Mouse (Mus musculus) embryonic stem cell, embryonic (primary cell): ENCODE data around the gene Ankrd36.

ENCODE experiments used
- CTCF ChIA-PET, 4 experiments: fragments of 300-600 bp in 2 of 4; fragments of 350-600 bp in 2 of 4; sonication (Branson Sonifier 250); formaldehyde crosslinking; loops; one replicate each; lab custom pipeline; 2022; ENCODE audit warnings: inconsistent platforms in 2 of 4; lab: Charles Lee
- POLR2A ChIA-PET, 4 experiments: fragments of 300-600 bp in 2 of 4; fragments of 350-600 bp in 2 of 4; sonication (Branson Sonifier 250); formaldehyde crosslinking; loops; one replicate each; lab custom pipeline; 2022; ENCODE audit warnings: antibody characterized with exemption in 4 of 4, inconsistent platforms in 1 of 4; lab: Charles Lee

The Ankrd36 gene

DNA sequence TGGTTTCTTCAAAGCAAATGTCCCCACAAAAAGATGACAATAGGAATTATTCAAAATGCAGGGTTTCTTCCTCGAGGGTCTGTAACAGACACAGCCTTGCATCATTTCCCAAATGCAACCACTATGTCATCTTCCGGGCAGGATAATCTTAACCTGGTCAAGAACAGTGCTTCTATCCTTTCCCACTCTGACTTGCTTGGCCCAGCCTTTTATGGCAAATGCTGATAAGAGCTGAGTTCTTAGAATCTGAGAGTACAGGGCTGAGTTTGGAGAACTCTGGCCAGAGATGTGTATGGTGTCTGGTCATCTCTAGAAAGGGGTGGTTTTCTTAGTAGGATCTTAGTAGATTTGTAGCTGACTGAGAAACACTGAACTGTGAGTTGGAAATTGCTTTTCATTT is 4.3 kb downstream of the Ankrd36 start:
- ChIA-PET POLR2A (interaction anchor here in 1 of 4 experiments (0.6 kb wide), 1 partner anchor 72 kb away, joined by 3 read pairs; no protein-coding TSS in a partner anchor), CTCF (interaction anchor here in 1 of 4 experiments (0.6 kb wide), 1 partner anchor 68 kb away, joined by 3 read pairs; no protein-coding TSS in a partner anchor)

DNA sequence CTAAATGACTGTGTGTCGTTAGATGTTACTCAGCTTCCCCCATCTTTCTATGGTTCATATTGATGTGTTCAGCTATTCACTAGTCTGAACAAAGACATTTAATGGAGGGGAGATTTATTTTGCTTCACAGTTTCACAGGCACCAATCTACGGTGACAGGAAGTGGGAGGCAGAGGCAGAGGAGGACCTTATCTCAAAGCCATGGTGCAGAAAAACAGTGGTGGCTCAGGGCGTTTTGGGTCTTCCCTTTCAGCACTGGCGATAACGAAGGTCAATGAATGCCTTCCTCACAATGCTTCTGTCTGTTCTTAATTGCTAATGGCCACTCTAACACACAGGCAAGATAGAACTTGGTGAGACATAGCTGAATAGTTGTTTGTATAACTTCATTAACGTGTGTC is 5.6 kb downstream of the Ankrd36 start:
- ChIA-PET CTCF (no interaction called here), POLR2A (no interaction called here)

DNA sequence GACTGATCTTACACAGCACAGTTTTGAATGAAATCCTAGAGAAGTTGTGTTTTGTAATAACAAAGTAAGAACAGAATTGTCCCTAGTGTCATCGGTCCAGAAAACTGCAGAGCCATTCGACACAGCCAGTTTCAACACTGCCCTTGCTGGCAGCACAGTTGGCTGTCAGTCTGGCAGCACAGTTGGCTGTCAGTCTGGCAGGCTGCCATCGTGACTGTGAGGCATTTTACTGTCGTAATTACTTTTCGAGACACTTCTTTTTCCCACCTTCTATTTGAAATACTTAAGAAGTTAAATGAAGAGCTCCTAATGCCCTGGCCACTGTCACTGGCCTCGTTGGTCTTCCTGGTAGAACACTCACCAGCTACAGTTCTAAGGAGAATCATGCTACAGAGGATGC is 22.9 kb downstream of the Ankrd36 start:
- ChIA-PET POLR2A (interaction anchor here in 1 of 4 experiments (0.6 kb wide), 1 partner anchor 13 kb away, joined by 3 read pairs; no protein-coding TSS in a partner anchor), CTCF (no interaction called here)

DNA sequence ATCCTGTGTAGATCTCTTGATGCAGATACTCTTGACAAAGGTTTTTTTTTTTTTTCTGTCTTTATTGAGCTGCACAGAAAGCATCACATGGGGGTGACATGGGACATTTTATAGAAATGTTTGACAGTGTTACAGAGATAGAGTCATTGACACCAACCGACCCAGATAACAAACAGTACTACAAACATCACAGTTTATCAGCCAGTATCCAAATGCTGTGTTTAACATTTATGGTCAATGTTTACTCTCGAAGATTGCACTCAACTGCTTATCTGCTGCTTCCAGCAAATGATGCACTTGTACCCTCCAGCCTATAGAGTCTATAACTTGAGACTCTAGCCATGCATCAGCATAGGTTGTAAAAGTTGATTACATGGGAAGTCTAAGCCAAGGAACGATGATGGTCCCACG is 25.9 kb downstream of the Ankrd36 start:
- ChIA-PET CTCF (no interaction called here), POLR2A (no interaction called here)

DNA sequence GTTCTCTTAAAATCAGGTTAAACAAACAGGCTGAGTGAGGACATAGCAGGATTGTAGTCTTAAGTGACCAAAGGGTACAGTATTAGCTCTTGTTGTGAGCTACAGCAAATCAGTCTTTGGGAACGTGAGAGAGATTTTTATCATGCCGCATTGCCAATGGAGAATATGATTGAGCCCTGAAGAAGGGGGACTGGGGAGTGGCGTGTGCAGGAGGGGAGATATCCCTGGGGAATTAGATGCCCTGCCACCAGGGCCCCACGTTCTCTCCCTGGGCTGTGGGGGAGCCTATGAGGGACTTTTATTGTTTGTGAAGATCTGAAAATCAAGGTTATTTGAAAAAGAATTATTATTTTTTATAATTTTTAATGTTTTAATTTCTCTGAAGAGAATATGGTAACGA is 26.3 kb downstream of the Ankrd36 start:
- ChIA-PET CTCF (no interaction called here), POLR2A (interaction anchor here in 1 of 4 experiments (1.3 kb wide), 1 partner anchor 166 kb away, joined by 3 read pairs; no protein-coding TSS in a partner anchor)

DNA sequence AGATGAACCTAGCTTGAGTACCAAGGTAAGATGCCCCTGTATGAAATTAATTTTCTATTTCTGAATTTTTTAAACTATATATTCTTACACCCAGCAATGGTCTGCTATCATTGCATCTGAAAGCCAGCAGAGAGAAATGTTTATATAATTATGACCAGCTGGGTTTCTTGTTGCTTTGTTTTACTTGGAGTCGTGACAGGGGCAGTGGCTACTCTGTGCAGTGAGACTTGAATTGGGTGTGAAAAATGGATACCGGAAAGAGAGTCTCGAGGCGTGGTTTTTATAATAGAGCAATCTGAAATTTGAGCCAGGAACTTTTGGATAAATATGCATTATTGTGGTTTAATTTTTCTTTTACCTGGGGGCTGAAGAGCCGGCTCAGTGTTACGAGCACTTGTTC is 27.3 kb downstream of the Ankrd36 start:
- CTCF ChIA-PET: no interaction called here

DNA sequence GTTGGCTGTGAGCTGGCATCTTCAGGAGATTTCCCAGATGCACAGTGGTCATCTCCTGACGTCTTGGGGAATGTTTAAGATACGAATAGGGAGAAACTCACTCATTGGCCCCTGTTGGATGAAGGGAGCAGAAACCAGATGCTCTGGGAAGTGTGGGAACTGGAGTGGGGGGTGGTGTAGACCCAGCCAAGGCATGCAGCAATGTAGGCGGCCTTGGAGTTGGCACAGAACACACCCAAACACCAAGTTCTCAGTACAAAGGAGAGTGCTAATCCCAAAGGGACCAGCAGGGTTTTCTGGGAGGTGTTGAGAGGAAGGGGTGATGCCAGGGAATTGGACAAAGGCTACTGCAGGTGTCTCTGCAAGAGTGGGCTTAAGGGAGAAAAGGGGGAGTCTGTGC is 35.9 kb downstream of the Ankrd36 start:
- POLR2A ChIA-PET: no interaction called here
- CTCF ChIA-PET: no interaction called here

More for the DNA sequence above, 27.3 kb downstream of the Ankrd36 start:
- POLR2A ChIA-PET: interaction anchor here in 2 of 4 experiments (0.7 to 1.3 kb wide), 3 partner anchors 165 to 304 kb away, joined by 3 read pairs; no protein-coding TSS in a partner anchor

DNA sequence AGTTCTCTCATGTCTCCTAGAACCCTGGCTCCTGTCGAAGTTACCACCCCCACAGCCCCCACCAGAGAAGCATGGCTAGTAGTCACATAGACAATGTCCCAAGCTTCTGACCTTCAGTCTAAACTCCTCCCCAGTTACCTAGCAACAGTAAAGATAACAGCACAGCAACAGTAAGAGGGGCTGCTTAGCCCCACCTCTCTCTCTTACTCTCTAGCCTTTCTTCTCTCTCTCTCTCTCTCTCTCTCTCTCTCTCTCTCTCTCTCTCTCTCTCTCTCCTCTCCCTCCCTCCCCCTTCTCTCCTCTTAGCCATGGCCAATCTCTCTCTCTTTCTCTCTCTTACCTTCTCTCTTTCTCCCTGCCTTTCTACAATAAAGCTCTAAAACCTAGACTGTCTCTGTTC is 42.4 kb downstream of the Ankrd36 start:
- ChIA-PET POLR2A (interaction anchor here in 2 of 4 experiments (0.6 to 0.7 kb wide), 3 partner anchors 24 to 268 kb away, joined by 3 to 4 read pairs (median 3); no protein-coding TSS in a partner anchor), CTCF (interaction anchor here in 1 of 4 experiments (0.6 kb wide), 2 partner anchors 26 to 27 kb away, joined by 10 read pairs; no protein-coding TSS in a partner anchor)

DNA sequence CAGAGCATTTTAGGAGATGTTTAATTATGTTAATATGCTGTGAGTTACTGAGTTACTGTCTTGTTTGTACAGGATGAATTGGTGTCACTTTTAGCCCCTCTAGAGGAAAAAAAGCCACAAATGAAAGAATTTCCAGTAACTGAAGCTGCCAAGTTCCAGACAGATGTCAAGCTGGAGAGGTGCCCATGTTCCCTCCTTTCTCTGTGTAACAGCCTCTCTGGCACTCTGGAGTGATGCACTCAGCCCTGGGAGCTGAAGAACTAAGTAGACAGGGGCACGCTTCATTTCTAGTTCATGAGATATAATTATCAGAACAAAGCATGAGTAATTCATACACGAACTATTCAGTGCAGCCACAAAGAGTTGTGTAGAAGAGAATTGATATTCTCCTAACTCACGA is 45.0 kb downstream of the Ankrd36 start:
- ChIA-PET CTCF (interaction anchor here in 1 of 4 experiments (0.6 kb wide), 2 partner anchors 129 to 1127 kb away, joined by 3 to 4 read pairs; no protein-coding TSS in a partner anchor), POLR2A (interaction anchor here in 1 of 4 experiments (1.0 kb wide), 1 partner anchor 223 kb away, joined by 3 read pairs; no protein-coding TSS in a partner anchor)

DNA sequence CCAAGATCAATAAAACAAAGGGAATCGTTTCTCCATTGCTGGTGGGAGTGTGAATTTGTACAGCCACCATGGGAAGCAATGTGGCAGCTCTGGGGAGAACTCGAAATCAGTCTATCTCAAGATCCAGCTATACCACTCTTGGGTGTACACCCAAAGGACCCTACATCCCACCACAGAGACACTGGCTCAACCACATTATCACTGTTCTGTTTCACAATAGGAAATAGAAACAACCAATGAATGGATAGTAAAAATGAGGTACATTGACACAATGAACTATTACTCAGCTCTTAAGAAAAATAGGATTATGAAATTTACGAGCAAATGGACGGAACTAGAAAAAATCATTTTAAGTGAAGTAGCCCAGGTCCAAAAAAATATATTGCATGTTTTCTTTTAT is 55.6 kb downstream of the Ankrd36 start:
- POLR2A ChIA-PET: interaction anchor here in 1 of 4 experiments (0.7 to 1.3 kb wide), 2 partner anchors 9 to 24 kb away, joined by 3 to 6 read pairs; no protein-coding TSS in a partner anchor
- CTCF ChIA-PET: no interaction called here

DNA sequence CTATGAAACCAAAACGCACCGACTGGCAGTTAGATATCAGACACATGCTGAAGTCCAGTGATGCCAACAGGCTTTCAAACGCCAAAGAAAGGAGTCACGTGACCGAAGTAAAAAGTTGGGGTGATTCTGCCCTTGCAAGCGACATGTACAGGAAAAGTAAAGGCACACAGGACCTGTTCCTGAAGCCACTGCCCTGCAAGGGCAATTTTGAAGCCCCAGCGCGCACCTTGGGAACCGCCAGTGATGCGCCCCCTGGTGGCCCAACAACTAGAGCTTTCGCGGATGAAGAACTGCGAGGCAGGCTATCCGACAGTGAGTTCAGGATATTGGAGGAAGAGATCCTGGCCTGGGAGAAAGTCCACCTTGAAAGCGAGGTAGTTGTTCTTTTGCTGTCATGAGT is 59.5 kb downstream of the Ankrd36 start:
- POLR2A ChIA-PET: no interaction called here

DNA sequence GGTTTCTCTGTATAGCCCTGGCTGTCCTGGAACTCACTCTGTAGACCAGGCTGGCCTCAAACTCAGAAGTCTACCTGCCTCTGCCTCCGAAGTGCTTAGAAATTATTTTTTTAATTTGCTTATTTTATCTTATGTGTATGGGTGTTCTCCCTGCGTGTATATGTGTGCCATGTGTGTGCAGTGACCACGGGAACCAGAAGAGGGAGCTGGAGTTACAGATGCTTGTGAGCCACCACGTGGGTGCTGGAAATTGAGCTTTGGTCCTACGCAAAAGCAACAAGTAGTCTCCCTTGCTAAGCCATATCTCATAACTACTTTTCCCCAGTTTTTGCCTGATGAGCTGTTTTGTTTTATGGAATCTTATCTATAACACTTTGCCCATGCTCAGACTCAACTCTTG is 73.6 kb downstream of the Ankrd36 start:
- ChIA-PET POLR2A (interaction anchor here in 2 of 4 experiments (0.6 to 1.2 kb wide), 2 partner anchors 118 to 657 kb away, joined by 3 read pairs; no protein-coding TSS in a partner anchor), CTCF (interaction anchor here in 1 of 4 experiments (1.0 kb wide), 1 partner anchor 243 kb away, joined by 3 read pairs; no protein-coding TSS in a partner anchor)

More for the DNA sequence above, 59.5 kb downstream of the Ankrd36 start:
- CTCF ChIA-PET: interaction anchor here (0.5 to 1.0 kb wide), 14 partner anchors 8 to 447 kb away, joined by 3 to 6 read pairs (median 3); no protein-coding TSS in a partner anchor

DNA sequence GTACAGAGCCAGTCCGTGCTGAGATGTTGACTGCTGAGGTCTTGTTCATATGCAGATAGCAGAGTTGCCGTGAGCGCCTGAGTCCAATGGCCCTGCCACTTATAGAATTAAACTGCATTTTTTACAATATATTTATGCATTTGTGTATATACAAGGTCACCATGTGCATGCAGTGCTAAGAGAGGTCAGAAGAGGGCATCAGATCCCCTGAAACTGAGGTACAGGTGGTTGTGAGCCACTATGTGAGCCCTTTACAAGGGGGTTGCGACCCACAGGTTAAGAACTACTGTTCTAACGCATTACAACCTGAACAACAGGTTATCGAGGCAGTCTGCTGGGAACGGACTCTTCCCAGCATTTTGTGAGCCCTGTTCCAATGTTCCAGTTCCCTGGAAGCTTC is 80.8 kb downstream of the Ankrd36 start:
- ChIA-PET POLR2A (interaction anchor here in 1 of 4 experiments (2.3 kb wide), 1 partner anchor 26 kb away, joined by 6 read pairs; no protein-coding TSS in a partner anchor), CTCF (no interaction called here)

DNA sequence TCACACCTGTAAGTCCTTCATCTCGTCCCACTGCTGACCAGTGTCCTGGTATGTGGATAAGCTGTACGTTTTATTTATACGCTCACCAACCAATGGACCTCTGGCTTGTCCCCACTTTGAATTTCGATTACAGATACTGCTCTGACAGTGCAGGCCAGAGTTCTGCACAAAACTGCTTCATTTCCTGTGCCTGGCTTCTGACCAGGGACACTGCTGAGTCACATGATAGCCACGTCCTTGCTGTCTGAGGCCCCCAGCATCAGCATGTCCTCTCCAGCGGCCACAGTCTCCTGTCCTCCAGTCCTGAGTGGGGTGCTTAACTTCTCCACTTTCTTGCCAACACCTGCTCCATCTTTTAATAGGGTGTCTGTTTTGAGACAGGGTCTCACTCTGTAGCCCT is 113.1 kb downstream of the Ankrd36 start:
- CTCF ChIA-PET: interaction anchor here in 1 of 4 experiments (0.6 kb wide), 1 partner anchor 60 kb away, joined by 3 read pairs; no protein-coding TSS in a partner anchor
- POLR2A ChIA-PET: interaction anchor here in 1 of 4 experiments (0.9 kb wide), 2 partner anchors 10 to 11 kb away, joined by 3 to 4 read pairs; no protein-coding TSS in a partner anchor

DNA sequence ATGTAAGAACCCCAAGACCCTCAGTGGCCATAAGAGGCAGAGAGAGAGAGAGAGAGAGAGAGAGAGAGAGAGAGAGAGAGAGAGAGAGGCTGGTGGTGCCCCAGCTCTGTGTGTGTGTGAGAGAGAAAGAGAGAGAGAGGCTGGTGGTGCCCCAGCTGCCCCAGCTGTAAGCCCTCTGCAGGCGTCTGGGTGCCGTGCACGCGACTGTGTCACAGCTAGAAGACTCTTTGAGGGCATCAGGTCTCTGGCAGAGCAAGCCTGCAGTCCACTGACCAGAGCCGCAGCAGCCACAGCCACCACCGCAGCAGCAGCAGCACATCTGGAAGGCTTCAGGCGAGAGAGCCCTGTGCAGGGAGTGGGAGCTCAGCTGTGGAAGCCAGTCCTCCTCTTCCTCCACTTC is 114.8 kb downstream of the Ankrd36 start:
- POLR2A ChIA-PET: interaction anchor here in 3 of 4 experiments (0.5 to 2.6 kb wide), 9 partner anchors 8 to 358 kb away, joined by 3 to 12 read pairs (median 4); partner anchors contain the start of genes Mrps24 (in 1 of the 3) and Urgcp (in 1 of the 3)

DNA sequence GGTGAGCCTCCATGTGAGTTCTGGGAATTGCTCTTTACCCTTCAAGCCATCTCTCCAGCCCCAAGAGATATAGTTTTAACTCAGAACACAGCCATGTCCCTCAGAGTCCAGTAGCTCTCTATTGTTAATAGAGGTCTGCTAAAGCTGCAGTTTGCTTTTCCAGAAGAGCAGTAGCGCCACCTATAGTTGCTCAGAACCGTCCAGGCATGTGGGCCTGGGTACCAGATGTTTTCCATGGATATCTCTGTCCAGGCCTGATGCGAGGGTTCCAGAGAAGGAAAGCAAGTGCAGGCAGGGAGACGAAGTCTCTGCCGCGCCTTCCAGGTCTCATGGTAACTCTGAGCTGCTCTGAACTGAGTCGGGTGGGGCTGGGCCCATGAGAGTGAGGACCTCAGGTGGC is 122.3 kb downstream of the Ankrd36 start:
- ChIA-PET CTCF (interaction anchor here (0.6 to 3.0 kb wide), 35 partner anchors 9 to 577 kb away, joined by 3 to 30 read pairs (median 4); partner anchors contain the start of genes Ccdc117 (in 1 of the 4), Mrps24 (in 1 of the 4) and Pgam2 (in 1 of the 4)), POLR2A (interaction anchor here in 3 of 4 experiments (0.6 to 7.0 kb wide), 32 partner anchors 9 to 593 kb away, joined by 3 to 88 read pairs (median 4); partner anchors contain the start of genes Mrps24 (in 2 of the 3), Ccdc117 (in 1 of the 3), Ewsr1 (in 1 of the 3) and Rhbdd3 (in 1 of the 3))

More for the DNA sequence above, 114.8 kb downstream of the Ankrd36 start:
- CTCF ChIA-PET: interaction anchor here in 2 of 4 experiments (0.6 to 1.2 kb wide), 3 partner anchors 18 to 575 kb away, joined by 3 read pairs; no protein-coding TSS in a partner anchor

DNA sequence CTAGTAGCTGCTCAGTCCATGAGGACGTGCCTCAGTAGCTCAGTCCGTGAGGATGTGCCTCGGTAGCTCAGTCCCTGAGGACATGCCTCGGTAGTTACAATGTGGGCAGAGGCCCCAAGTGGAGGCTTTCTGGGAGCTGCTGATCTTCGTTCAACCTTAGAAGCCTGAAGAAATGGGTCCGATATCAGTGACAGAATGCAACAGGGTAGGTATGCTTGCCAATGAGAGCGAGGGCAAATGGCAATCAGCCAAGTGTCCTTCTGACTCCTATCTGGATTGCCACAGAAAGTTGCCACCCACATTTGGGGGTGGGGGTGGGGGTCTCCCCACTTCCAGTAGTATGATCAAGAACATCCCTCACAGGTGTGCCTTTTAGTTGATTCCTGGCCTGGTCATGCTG is 131.3 kb downstream of the Ankrd36 start:
- CTCF ChIA-PET: interaction anchor here in 2 of 4 experiments (0.9 to 1.4 kb wide), 4 partner anchors 9 to 226 kb away, joined by 3 to 16 read pairs (median 4); no protein-coding TSS in a partner anchor

DNA sequence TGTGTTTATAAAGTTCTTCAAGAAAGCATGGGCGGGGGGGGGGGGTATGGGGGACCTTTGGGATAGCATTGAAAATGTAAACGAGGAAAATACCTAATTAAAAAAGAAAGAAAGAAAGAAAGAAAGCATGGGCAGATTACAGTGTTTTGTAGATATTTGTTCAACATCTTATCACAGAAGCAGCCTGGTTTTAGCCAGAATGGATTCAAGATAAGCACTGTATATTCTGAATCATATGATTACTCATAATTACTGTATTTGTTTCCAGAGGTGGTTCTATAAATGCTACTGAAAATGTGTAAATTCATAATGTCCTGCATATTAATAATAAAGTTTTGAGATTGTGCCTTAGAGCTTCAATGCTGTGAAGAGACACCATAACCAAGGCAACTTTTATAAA is 131.8 kb downstream of the Ankrd36 start:
- CTCF ChIA-PET: interaction anchor here in 3 of 4 experiments (1.0 to 4.9 kb wide), 5 partner anchors 9 to 15 kb away, joined by 3 to 30 read pairs (median 5); no protein-coding TSS in a partner anchor
- POLR2A ChIA-PET: interaction anchor here in 3 of 4 experiments (0.6 to 8.7 kb wide), 23 partner anchors 8 to 602 kb away, joined by 3 to 129 read pairs (median 4); partner anchors contain the start of genes Mrps24 (in 2 of the 3), Ccdc117 (in 1 of the 3), Dbnl (in 1 of the 3) and Ewsr1 (in 1 of the 3)

More for the DNA sequence above, 131.3 kb downstream of the Ankrd36 start:
- POLR2A ChIA-PET: interaction anchor here in 3 of 4 experiments (0.6 to 8.7 kb wide), 16 partner anchors 9 to 602 kb away, joined by 3 to 129 read pairs (median 7); partner anchors contain the start of genes Mrps24 (in 2 of the 3), Ewsr1 (in 1 of the 3) and Rhbdd3 (in 1 of the 3)
